Mouse (Mus musculus) midbrain, embryonic 10.5 days (tissue): Measurements from ENCODE around the gene Dnah9. TPM values are rescaled to one million over a fixed set of nuclear protein-coding genes. Genes with fewer than 3 reads are reported as not detected.

ENCODE experiments used
- DNase-seq: peaks from one replicate; pipeline ENCODE4 v3.0.0-alpha.2; 2017; ENCODE audit warnings: low spot score
- H3K27ac ChIP-seq: fragments of 300-500 bp; sonication (generic); replicated peaks from 2 replicates; pipeline ENCODE4 v1.5.1; 2016; ENCODE audit warnings: mild to moderate bottlenecking
- H3K27me3 ChIP-seq: fragments of 300-500 bp; sonication (generic); 2 replicates; pipeline ENCODE4 v1.6.1; 2016; ENCODE audit warnings: low read depth, mild to moderate bottlenecking; ENCODE audit not compliant: poor library complexity, severe bottlenecking
- H3K36me3 ChIP-seq: fragments of 300-500 bp; sonication (generic); 2 replicates; pipeline ENCODE4 v1.6.1; 2016; ENCODE audit warnings: mild to moderate bottlenecking, moderate library complexity
- H3K4me1 ChIP-seq: fragments of 300-500 bp; sonication (generic); 2 replicates; pipeline ENCODE4 v1.6.1; 2016
- H3K4me3 ChIP-seq: fragments of 300-500 bp; sonication (generic); 2 replicates; pipeline ENCODE4 v1.5.1; 2016; ENCODE audit warnings: mild to moderate bottlenecking, moderate library complexity
- H3K9me3 ChIP-seq: fragments of 300-500 bp; sonication (generic); replicated peaks from 2 replicates; pipeline ENCODE4 v1.6.1; 2016; ENCODE audit warnings: mild to moderate bottlenecking
- WGBS: fragments of 180-500 bp; shearing (Covaris S2); methylation state at CpG from one replicate; pipeline ENCODE4 v1.1.7; 2016; 5-methylcytosine and 5-hydroxymethylcytosine counted together
- polyA plus RNA-seq: library from polyadenylated mRNA; unstranded; fragments of >200 nt; fragmentation: Nextera tagmentation; extraction: Ambion mirVana; gene quantifications from 2 replicates; pipeline ENCODE4 v1.2.1, GENCODE M21; 2016

The Dnah9 gene
- polyA plus RNA-seq, 1 experiment from 2014 or later = 0.32 TPM

DNA sequence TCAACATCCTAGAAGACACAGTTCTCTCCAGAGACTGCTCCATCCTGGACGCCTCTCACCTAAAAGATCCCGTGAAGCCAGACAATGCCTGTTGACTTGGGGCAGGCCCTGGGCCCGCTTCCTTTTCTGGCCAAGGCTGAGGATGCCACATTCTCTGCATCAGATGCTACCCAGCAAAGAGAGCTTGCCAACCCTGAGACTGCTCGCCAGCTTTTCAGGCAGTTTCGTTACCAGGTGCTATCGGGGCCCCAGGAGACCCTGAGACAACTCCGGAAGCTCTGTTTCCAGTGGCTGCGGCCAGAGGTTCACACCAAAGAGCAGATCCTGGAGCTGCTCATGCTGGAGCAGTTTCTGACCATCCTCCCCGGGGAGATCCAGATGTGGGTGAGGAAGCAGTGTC lies 354.0 kb downstream of the Dnah9 start:
- Histone ChIP-seq H3K36me3 (peaks cover 51% of the 10 kb centered on the region), H3K27ac (no peak overlapping the region), H3K27me3 (no peaks in the 10 kb centered on the region), H3K4me1 (peaks cover 18% of the 10 kb centered on the region), H3K4me3 (no peak overlapping the region), H3K9me3 (no peaks in the 10 kb centered on the region)
- no peak for DNase-seq
- 92% methylated on average over 9 of the region's 9 CpGs for WGBS

DNA sequence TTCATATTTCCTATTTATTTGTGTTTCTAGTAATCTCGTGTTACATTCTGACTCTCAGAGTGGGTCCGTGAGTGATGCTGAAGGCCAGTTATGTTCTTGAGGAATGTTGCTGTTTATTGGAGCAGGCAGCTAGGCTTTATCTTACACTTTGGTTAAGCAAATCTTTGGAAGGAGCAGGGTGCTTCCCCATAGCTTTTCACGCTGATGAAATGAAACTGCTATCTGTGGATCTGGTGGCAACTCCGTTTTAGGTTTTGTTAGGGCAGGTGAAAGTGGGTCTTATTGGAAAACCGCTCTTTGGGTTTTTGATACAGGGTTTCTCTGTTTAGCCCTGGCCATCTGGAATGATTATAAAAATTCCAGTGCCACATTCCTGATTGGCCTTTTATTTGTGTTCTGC lies 356.3 kb downstream of the Dnah9 start:
- Histone ChIP-seq H3K36me3 (peaks cover 29% of the 10 kb centered on the region), H3K27me3 (no peaks in the 10 kb centered on the region), H3K27ac (peak overlapping the region; percentile 67; the same call in 1 of the 2 replicates), H3K4me1 (peaks cover 28% of the 10 kb centered on the region), H3K4me3 (no peak overlapping the region), H3K9me3 (no peaks in the 10 kb centered on the region)
- WGBS = 14% methylated on average over 5 of the region's 5 CpGs
- DNase-seq = no peak

DNA sequence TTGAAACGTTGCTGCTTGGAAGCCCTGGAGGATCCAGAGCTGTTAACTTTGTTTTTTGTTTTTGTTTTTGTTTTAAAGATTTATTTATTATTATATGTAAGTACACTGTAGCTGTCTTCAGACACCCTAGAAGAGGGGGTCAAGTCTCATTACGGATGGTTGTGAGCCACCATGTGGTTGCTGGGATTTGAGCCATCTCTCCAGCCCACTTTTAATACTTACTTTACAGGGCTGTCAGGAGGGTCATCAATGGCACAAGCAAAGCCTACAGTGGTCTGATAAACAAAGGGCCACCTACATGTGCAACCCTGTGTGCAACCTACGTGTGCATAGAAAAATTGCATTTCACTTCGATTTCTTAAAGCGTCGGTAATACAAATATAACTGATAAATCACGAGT lies 360.8 kb downstream of the Dnah9 start:
- DNase-seq = no peak
- H3K27ac ChIP-seq = peak overlapping the region; percentile 88

DNA sequence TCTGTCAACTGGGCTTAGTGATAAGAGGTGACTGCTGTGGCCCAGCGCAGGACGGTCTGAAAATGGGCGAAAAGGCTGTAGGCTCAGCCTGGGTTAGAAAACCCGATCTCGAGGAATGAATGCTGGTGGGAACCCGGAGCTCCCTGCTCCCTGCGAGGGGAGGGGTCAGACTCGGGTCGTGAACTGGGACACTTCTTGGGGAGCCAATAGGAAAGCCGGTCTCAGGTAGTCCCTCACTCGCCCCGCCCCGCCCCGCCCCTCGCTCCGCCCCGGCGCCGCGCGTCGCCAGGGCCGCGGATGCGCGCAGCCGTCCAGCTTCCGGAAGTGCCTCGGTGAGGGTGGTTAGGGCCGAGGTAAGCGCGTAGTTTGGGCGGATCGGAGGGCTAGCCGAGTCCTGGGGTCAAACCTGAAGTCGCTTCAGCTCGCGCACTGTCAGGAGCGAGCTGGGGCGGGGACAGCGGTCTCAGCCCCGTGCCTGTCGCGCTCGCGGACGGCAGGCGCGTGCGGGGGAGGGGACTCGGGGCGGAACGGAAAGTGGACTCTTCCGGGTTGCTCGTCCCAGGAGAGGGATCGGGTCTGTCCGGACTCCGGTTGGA lies 361.3 kb downstream of the Dnah9 start, which contains the start of gene Zkscan6:
TSS of gene Zkscan6 (plus strand) at position 267 of the 596 bp plus-strand sequence.
- under 1% methylated on average over 58 of the region's 58 CpGs for WGBS
- no peaks in the 10 kb centered on the region for H3K27me3 ChIP-seq

More for the DNA sequence above, 360.8 kb downstream of the Dnah9 start:
- H3K36me3 ChIP-seq = no peaks in the 10 kb centered on the region
- no peaks in the 10 kb centered on the region for H3K9me3 ChIP-seq
- H3K4me1 ChIP-seq = peaks cover 21% of the 10 kb centered on the region
- WGBS = 49% methylated on average over 7 of the region's 7 CpGs
- H3K27me3 ChIP-seq = no peaks in the 10 kb centered on the region
- H3K4me3 ChIP-seq = peak overlapping the region; percentile 84

DNA sequence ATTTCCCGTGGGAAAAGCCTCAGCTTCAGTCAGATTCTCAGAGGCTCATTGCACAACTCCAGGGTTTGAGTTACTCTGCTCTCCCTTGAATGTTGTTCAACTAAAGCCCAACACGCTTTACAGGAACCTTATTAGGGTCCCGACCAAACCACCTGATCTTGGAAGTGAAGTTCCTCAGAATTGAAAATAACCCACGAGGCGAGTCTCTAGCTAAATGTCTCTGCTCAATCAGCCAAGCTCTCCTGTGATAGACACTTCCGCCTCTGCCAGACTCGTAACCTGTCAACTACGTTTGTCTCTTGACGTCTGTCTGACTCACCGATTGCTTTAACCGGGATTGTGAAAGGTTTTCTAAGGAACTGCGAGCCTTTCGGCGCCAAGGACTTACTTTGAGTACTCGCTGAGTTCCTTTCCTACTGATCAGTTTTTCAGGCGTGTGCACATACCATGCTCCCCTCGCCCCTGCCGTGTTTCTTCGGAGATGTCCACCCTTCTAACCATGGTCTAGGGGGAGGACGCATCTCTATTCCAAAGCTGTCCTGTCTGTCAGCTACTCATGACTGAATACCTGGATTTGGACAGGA lies 361.9 kb downstream of the Dnah9 start:
- Histone ChIP-seq H3K27ac (peak overlapping the region; percentile 88), H3K9me3 (no peaks in the 10 kb centered on the region), H3K4me1 (peaks cover 11% of the 10 kb centered on the region), H3K4me3 (peak overlapping the region; percentile 84), H3K27me3 (no peaks in the 10 kb centered on the region), H3K36me3 (no peaks in the 10 kb centered on the region)
- 3% methylated on average over 20 of the region's 20 CpGs for WGBS
- DNase-seq = no peak

More for the DNA sequence above, 361.3 kb downstream of the Dnah9 start, which contains the start of gene Zkscan6:
- Histone ChIP-seq H3K27ac (peak within 1 kb of the TSS; percentile 88), H3K36me3 (no peaks in the 10 kb centered on the region), H3K9me3 (no peaks in the 10 kb centered on the region), H3K4me3 (peak within 1 kb of the TSS; percentile 84), H3K4me1 (peaks cover 15% of the 10 kb centered on the region)
- peak; percentile 98 for DNase-seq

DNA sequence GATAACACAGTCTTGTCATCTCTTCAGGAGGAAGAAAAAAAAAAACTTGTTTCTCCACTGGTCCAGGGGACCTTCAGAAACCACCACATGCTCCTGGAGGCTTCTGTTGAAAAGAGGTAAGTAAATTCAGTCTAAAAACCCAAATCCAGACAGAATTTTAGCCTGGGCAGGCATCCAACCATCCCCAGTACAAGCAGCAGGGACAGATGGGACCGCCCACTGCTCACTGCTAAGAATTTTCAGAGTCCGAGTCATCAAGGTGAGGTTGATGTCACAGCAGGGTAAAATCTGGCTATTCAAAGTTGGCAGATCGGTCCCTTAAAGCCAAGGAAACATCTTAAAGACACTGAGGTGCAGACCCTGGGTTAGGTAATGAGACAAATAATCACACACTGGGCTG lies 366.5 kb downstream of the Dnah9 start:
- 77% methylated on average over 3 of the region's 3 CpGs for WGBS
- Histone ChIP-seq H3K27me3 (no peaks in the 10 kb centered on the region), H3K9me3 (no peaks in the 10 kb centered on the region), H3K27ac (no peak overlapping the region), H3K4me1 (no peaks in the 10 kb centered on the region), H3K4me3 (no peak overlapping the region), H3K36me3 (no peaks in the 10 kb centered on the region)
- DNase-seq = no peak

DNA sequence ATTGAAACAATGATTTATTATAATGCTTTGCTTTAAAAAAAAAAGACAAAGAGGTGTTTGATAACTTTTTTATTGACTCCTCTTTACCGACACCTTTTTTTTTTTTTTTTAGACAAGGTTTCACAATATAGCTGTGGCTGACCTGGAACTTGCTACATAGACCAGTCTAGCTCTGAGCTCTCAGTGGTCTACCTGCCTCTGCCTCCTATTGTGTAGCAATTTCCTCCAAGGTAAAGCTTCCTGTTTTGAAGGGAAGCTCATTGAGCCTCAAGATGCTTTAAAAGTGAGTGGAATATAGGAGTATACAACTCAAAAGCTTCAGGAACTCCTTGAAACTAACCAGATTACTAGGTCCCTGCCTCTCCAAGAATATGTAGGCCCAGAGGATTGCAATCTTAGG lies 372.5 kb downstream of the Dnah9 start:
- no peaks in the 10 kb centered on the region for H3K9me3 ChIP-seq
- H3K4me1 ChIP-seq = no peaks in the 10 kb centered on the region
- no peak overlapping the region for H3K4me3 ChIP-seq
- no peak overlapping the region for H3K27ac ChIP-seq
- no peaks in the 10 kb centered on the region for H3K36me3 ChIP-seq
- no peaks in the 10 kb centered on the region for H3K27me3 ChIP-seq
- WGBS = 84% methylated on average over 1 of the region's 1 CpGs
- no peak for DNase-seq

DNA sequence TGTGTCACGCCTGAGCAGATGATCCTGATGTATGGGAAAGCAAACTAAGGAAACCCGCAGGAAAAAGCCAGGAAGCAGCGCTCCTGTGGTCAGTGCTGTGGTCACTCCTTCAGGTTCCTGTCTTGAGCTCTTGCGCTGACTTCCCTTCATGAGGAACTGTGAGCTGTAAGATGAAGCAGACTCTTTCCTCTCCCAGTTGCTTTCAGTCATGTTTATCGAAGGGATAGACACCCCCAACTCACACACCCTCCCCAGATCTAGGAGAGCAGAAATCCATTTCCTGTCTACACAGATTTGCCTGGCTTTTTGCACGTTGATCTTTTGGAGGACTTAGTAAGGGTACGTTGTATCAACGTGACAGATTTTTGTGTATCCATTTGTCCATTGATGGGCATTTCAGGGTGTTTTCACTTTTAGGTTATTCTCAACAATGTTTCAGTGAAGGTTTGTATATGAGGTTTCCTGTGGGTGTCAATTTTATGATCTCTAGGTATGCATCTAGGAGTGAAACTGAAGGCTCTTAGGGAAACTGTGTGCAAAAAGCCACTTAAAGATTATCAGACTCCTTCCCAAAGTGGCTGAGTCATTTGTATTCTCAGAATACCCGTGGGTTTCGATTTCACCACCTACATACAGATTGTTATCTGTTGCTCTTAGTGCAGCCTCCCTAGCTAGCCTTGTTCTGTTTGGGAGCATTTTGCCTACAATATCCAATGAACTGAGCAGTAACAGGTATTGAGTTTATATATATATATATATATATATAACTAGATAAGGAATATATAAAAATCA lies 373.7 kb downstream of the Dnah9 start:
- Histone ChIP-seq H3K27me3 (no peaks in the 10 kb centered on the region), H3K4me3 (no peak overlapping the region), H3K4me1 (no peaks in the 10 kb centered on the region), H3K27ac (no peak overlapping the region), H3K36me3 (no peaks in the 10 kb centered on the region), H3K9me3 (no peaks in the 10 kb centered on the region)
- no peak for DNase-seq
- WGBS = 80% methylated on average over 10 of the region's 10 CpGs

DNA sequence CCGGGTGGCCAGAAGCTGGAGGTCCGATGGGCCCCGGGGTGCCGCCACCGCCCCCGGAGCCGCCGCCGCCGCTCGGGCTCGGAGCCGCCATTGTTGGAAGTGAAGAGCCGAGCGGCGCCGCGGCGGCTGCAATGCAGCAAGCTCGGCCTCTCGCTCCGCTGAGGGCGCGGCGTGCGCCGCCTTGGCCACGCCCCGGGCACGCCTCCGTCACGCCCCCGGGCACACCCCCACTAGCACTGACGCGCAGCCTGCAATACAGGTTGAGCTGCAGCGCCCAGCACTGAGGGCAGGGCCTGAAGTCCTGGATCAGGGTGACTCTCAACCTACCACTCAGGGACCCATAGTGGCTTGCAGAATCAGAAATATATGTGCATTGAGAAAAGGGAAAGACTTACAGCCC lies 380.2 kb downstream of the Dnah9 start, which contains the start of gene Map2k4:
TSS of gene Map2k4 (minus strand) at position 144 of the 400 bp plus-strand sequence.
- peaks cover 23% of the 10 kb centered on the region for H3K4me1 ChIP-seq
- peak within 1 kb of the TSS; percentile 98 for H3K27ac ChIP-seq
- H3K27me3 ChIP-seq = no peaks in the 10 kb centered on the region
- under 1% methylated on average over 36 of the region's 36 CpGs for WGBS
- DNase-seq = peak; percentile 97
- H3K9me3 ChIP-seq = no peaks in the 10 kb centered on the region
- H3K36me3 ChIP-seq = peaks cover 7% of the 10 kb centered on the region; the same call in 1 of the 2 replicates
- H3K4me3 ChIP-seq = peak within 1 kb of the TSS; percentile 98

DNA sequence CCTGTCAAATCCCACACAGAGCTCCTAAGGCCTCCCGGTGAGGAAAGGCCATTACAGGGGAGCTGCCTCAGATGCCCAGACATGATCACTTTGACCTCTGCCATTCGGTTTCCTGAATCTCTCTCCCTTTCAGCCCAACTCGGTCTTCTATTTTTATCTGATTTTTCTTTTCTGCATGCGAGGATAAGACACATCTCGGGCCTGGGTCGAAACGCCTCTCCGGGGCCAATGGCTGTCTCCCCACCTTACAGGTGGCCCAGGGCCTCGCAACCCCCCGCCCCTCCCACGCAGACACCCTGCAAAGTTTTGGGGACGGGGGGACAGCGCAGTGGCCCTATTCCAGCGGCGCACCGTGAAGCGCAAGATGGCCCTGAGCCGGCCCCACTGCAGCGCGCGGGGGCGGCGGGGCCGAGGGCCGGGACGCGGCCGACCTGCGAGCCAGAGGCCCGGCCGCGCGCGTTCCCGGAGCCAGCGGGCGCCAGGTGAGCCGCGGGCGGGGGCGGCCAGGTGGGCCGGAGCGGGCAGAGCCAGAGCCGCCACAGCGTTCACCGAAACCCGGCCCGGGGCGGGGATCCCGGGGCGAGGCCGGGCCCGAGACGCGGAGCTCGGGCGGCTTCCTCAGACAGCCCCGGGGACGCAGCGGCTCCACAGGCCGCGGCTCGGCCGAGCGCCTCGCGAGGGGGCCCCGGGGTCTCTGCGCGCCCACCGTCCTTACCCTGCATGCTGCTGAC lies 380.8 kb downstream of the Dnah9 start:
- peaks cover 23% of the 10 kb centered on the region for H3K4me1 ChIP-seq
- peak overlapping the region; percentile 98 for H3K4me3 ChIP-seq
- peaks cover 7% of the 10 kb centered on the region; the same call in 1 of the 2 replicates for H3K36me3 ChIP-seq
- no peaks in the 10 kb centered on the region for H3K9me3 ChIP-seq
- peak overlapping the region; percentile 98 for H3K27ac ChIP-seq
- no peaks in the 10 kb centered on the region for H3K27me3 ChIP-seq
- WGBS = under 1% methylated on average over 71 of the region's 71 CpGs
- DNase-seq = no peak

DNA sequence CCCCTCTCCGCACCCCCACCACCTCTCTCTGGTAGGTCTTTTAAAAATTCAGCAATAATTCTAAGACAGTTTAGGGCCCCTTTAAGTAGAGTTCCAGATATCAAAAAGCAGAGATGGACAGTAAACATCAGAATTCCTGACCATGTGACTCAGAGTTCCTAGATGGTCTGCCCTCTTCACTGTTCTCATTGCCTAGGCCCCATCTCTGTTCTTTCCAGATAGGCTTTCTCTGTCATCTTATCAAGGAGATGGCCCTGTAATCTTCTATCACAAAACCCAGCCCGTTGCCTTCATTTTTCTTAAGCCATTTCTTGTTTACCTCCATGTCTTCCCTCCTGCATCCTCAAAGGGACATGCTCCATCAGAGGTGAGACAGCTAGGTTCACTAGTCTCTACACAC lies 382.2 kb downstream of the Dnah9 start:
- WGBS = 95% methylated on average over 2 of the region's 2 CpGs
- H3K9me3 ChIP-seq = no peaks in the 10 kb centered on the region
- H3K4me1 ChIP-seq = peaks cover 23% of the 10 kb centered on the region
- H3K27me3 ChIP-seq = no peaks in the 10 kb centered on the region
- no peak for DNase-seq
- H3K27ac ChIP-seq = no peak overlapping the region
- peaks cover 9% of the 10 kb centered on the region for H3K36me3 ChIP-seq
- H3K4me3 ChIP-seq = peak overlapping the region; percentile 98

DNA sequence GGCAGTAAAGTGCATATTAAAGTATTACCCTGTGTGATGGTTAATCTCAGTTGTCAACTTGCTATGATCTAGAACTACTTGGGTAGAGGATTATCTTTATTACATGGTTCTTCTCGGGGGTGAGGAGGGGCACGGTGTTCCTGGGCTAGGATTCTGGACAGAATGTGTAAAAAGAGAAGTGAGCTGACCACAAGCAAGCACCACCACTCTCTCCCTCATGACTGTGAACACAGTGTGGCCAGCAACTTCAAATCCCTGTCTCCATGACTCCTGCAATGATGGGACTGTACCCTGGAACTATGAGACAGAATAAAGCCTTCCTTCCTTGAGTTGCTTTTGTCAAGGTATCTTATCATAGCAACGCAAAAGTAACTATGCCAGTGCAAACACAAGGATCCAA lies 386.8 kb downstream of the Dnah9 start:
- Histone ChIP-seq H3K27me3 (no peaks in the 10 kb centered on the region), H3K9me3 (no peaks in the 10 kb centered on the region), H3K36me3 (peaks cover 27% of the 10 kb centered on the region), H3K27ac (no peak overlapping the region), H3K4me1 (peaks cover 18% of the 10 kb centered on the region), H3K4me3 (no peak overlapping the region)
- no peak for DNase-seq
- 90% methylated on average over 3 of the region's 3 CpGs for WGBS
